Mouse (Mus musculus) ovary, postnatal 10 days (tissue): Measurements from ENCODE around the gene Olfr243.
"Not testable (repeated sequence)": the region's sequence is repeated elsewhere in the genome, so short reads cannot be mapped to it uniquely, and the experiment has no call there.

Experiments used
- DNase-seq: peaks from one replicate; pipeline ENCODE4 v3.0.0; 2022; ENCODE audit warnings: low spot score

Gene Olfr243

DNA sequence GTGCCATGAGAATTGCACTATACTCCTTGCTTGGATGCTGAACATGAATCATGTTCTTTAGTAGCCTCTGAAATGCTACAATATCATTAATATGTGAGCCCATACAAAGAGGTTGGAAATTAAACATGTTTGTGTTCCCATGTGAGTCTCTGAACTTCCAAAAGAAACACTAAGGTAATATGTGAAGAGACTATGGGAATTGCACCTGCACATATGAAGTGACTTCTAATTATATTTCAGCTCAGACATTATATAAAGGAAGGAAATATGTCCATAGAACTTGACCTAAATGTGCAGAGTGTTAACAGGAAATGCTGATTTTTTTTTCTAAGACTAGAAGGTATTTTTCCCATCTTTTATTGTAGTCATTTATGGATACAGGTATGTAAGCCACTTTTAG is at the start of gene Olfr243:
Gene Olfr243 (plus strand): TSS at position 301 of the 400 bp plus-strand sequence.
- no peak for DNase-seq

DNA sequence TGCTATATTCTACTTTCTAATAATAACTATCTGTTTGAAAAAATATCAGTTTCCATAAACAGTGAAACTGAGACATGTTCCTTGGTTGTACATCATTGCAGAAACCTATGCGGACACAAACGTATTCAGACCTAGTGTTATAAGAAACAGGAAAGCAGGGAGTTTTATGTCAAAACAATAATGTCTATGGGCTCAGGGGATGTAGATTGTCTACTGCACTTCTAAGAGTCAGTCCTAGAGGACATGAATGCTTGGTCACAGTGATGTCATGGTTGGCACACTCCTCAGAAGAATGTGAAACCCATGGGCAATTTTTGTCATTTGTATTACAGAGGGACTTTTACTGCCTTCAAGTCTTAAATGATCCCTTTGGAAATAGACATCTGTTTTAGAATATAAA is 43.4 kb upstream of the Olfr243 start, which contains the start of gene Olfr624:
Gene Olfr624 (minus strand): TSS at position 101 of the 400 bp plus-strand sequence.
- no peak for DNase-seq

DNA sequence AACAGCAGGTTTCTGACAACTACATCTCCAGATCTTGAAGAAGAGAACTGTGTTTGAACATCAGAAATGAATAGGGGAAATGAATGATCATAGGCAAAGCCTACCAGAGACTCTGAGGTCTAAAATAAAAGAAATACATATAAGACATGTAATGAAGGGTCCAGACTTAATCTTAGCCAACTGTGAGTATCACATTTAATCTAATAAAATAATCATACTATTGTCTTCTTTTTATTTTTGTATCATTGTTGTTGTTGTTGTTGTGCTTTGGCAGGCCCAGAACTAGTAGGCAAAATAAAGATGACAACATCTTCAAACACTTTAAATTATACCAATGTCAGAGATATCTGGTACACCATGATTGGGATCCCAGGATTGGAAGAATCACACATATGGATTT is 32.1 kb upstream of the Olfr243 start, which contains the start of gene Olfr625-ps1:
Gene Olfr625-ps1 (plus strand): TSS at position 301 of the 400 bp plus-strand sequence.
- DNase-seq: no peak

DNA sequence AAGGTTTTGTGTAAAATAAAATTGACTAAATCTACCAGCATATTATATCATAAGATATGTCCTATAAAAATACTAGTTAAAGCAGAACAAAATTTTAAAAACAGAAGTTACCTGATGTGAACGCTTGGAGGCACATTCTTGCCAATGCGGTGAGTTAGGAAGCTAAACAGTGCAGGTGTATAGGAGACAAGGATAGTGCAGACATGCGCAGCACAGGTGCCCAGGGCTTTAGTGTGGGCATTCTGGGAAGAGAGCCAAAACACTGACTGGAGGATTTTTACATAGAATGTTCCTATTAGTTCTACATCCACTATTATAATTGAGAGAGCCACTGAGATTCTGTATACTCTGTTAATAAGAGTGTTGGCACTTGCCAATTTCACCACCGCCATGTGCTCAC is 15.0 kb upstream of the Olfr243 start:
- no peak for DNase-seq

DNA sequence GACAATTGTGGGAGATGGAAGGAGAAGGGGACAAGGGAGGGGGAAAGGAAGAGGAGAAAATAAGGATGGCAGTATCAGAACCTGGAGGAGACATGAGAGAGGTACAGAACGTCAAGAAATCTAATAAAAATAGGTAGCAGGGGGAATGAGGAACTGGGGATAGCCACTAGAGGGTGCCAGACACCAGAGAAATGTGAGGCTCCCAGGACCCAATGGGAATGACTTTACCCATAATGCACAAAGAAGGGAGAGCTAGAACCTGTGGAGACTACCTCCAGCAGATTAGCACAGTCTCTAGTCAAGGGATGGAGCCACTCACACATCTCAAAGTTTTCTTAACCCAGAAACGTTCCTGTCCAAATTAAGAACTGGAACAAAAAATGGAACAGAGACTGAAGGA is 2.4 kb upstream of the Olfr243 start:
- no peak for DNase-seq

DNA sequence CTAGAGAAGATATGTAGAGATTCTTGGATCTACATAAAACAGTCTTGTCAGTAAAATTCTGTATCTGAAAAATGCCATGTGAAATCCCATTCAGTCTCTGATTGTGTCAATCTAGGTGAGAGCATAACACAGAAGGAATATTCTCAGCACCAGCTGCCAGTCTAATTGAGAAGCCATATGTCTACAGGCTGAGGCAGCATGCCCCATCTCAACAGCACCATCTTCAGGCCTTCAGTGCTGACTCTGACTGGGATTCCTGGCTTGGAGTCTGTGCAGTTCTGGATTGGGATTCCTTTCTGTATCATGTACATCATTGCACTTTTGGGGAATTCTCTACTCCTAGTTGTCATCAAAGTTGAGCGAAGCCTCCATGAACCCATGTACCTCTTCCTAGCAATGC is 1.9 kb downstream of the Olfr243 start:
- not testable (repeated sequence) for DNase-seq

DNA sequence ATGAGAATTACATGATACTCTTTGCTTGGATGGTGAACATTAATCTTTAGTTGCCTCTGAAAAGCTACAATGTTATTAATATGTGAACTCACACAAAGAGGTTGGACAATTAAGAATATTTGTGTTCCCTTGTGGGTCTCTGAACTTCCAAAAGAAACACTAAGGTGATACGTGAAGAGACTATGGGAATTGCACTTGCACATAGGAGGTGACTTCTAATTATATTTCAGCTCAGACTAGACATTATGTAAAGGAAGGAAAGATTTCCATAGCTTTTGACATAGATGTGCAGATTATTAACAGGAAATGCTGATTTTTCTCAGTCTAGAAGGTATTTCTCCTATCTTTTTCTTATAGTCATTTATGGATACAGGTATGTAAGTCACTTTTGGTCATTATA is 15.6 kb downstream of the Olfr243 start, which contains the start of gene Olfr628:
Gene Olfr628 (plus strand): TSS at position 301 of the 400 bp plus-strand sequence.
- DNase-seq: no peak

DNA sequence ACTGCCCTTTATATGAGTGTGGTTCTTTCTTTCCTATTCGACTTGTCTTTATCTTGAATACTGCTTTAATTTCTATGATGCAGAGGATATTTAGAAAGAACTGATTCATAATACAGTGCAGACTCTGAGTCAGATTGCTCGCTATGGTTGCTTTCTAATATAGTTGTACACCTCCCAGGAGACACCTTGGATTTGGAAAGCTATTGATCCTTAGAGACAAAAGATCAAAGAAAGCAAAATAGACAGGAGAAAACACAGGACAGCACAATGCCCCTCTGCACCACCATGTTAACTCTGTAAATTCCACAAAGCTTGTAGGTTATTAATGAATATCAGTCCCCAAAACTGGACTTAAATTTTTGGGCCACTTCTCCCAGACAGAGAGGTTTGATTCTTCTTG is 30.4 kb downstream of the Olfr243 start, which contains the start of gene Olfr629:
Gene Olfr629 (minus strand): TSS at position 101 of the 400 bp plus-strand sequence.
- DNase-seq: no peak

DNA sequence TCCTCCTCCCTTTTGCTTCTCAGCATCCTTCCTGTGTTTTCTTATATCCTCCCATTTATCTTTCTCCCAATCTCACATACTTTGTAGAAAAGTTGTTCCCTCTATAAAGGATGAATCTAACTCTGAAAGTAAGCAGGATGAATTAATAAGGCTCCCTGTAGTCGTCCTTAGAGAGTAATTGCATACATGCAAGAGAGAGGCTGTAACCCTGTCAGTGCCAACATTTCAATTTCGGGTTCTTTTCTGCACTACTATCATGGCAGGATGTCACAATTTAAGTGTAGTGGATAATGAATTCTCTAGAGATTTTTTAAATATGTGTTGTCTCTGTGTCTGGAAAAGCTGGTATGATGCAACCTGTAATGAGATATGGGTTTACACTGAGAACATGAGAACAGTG is 42.8 kb downstream of the Olfr243 start, which contains the start of gene Olfr630:
Gene Olfr630 (minus strand): TSS at position 101 of the 400 bp plus-strand sequence.
- no peak for DNase-seq

DNA sequence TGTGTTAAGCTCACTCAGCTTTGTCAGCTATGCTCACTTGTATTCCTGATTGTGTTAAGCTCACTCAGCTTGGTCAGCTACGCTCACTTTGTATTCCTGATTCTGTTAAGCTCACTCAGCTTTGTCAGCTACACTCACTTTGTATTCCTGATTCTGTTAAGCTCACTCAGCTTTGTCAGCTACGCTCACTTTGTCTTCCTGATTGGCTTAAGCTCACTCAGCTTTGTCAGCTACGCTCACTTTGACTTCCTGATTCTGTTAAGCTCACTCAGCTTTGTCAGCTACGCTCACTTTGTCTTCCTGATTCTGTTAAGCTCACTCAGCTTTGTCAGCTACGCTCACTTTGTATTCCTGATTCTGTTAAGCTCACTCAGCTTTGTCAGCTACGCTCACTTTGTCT is 47.7 kb downstream of the Olfr243 start:
- DNase-seq: not testable (repeated sequence)

DNA sequence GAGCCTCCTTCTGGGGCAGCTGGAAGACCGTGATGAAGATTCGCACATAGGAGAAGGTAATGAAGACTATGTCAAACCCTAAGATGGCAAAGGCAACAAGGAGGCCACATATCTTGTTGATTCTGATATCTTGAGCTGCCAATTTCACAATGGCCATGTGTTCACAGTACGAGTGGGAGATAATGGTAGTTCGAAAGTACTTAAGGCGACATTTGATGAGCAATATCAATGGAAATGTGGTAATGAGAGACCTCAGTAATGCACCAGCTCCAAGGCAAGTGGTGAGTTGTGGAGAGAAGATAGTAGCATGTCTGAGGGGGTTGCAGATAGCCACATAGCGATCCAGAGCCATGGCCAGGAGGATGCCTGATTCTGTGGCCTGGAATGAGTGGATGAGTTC is 53.2 kb downstream of the Olfr243 start:
- DNase-seq: not testable (repeated sequence)
